Mouse (Mus musculus) CH12.LX (cell line): ENCODE results near the gene Kdm6a. TPM values are rescaled to one million over a fixed set of nuclear protein-coding genes. Genes with fewer than 3 reads are reported as not detected.

Experiments used
- DNase-seq: peaks from one replicate; pipeline ENCODE4 v3.0.0-alpha.2; 2013; ENCODE audit errors: extremely low read depth
- H3K27ac ChIP-seq: 2 replicates; pipeline ENCODE4 v1.5.1; 2012; ENCODE audit warnings: low read depth, mild to moderate bottlenecking, control low read depth, moderate library complexity; ENCODE audit not compliant: insufficient read depth
- H3K27me3 ChIP-seq: replicated peaks from 2 replicates; pipeline ENCODE3; 2012; ENCODE audit warnings: inconsistent platforms
- H3K36me3 ChIP-seq, 2 experiments: replicated peaks in 1 of 2; 2 replicates each; pipeline versions ENCODE3 to v1.6.1; 2012; ENCODE audit warnings: inconsistent platforms in 1 of 2, low read length in 1 of 2, mild to moderate bottlenecking in 1 of 2, mixed read lengths in 1 of 2, moderate library complexity in 1 of 2; ENCODE audit not compliant: control insufficient read depth in 1 of 2, insufficient read depth in 1 of 2
- H3K4me1 ChIP-seq, 2 experiments: 2 replicates each; pipeline ENCODE4 v1.6.1; 2012; ENCODE audit warnings: inconsistent platforms in 1 of 2, moderate library complexity in 1 of 2; ENCODE audit not compliant: insufficient read depth in 2 of 2, control insufficient read depth in 1 of 2
- H3K4me2 ChIP-seq: 2 replicates; pipeline ENCODE4 v1.6.1; 2012; ENCODE audit warnings: low read depth, mild to moderate bottlenecking, control low read depth; ENCODE audit not compliant: poor library complexity, insufficient read depth, severe bottlenecking
- H3K4me3 ChIP-seq, 3 experiments: fragments of 150-350 bp in 1 of 3; sonication (generic) in 1 of 3; replicated peaks in 1 of 3; 2 replicates each; pipeline versions ENCODE3 to v1.5.1; 2011 to 2012; ENCODE audit warnings: low read depth in 2 of 3, low read length in 2 of 3, mild to moderate bottlenecking in 2 of 3, moderate library complexity in 2 of 3, control low read depth in 1 of 3, improper control_type of control experiment in 1 of 3, inconsistent platforms in 1 of 3, mixed read lengths in 1 of 3; ENCODE audit not compliant: poor library complexity in 1 of 3
- H3K79me2 ChIP-seq: replicated peaks from 2 replicates; pipeline ENCODE4 v1.6.1; 2012; ENCODE audit warnings: mild to moderate bottlenecking, moderate library complexity; ENCODE audit not compliant: control insufficient read depth, poor library complexity, insufficient read depth, severe bottlenecking; ENCODE audit errors: extremely low read depth
- H3K9ac ChIP-seq: 2 replicates; pipeline ENCODE4 v1.6.1; 2012; ENCODE audit warnings: low read depth, mild to moderate bottlenecking, control low read depth, moderate library complexity; ENCODE audit not compliant: insufficient read depth
- H3K9me3 ChIP-seq: replicated peaks from 2 replicates; pipeline ENCODE3; 2012; ENCODE audit warnings: low read length, inconsistent platforms, mixed read lengths
- CHD2 ChIP-seq: IDR thresholded peaks from 2 replicates; pipeline ENCODE4 v1.6.1; 2011; ENCODE audit warnings: low read length, improper control_type of control experiment
- CTCF ChIP-seq, 2 experiments: IDR thresholded peaks in 1 of 2; conservative IDR thresholded peaks in 1 of 2; 2 replicates each; pipeline ENCODE4 v1.5.1; 2011 to 2012; ENCODE audit warnings: low read depth in 2 of 2, low read length in 2 of 2, improper control_type of control experiment in 1 of 2, inconsistent platforms in 1 of 2, mild to moderate bottlenecking in 1 of 2, moderate library complexity in 1 of 2
- ETS1 ChIP-seq: conservative IDR thresholded peaks from 2 replicates; pipeline ENCODE4 v1.6.1; 2012; ENCODE audit warnings: low read depth, mild to moderate bottlenecking, inconsistent platforms, low read length, improper control_type of control experiment, moderate library complexity
- GABPA ChIP-seq: IDR thresholded peaks from 2 replicates; pipeline ENCODE4 v1.6.1; 2012; ENCODE audit warnings: low read depth, low read length, improper control_type of control experiment, inconsistent platforms; ENCODE audit not compliant: insufficient replicate concordance
- JUN ChIP-seq: IDR thresholded peaks from 2 replicates; pipeline ENCODE4 v1.6.1; 2011; ENCODE audit warnings: low read depth, mild to moderate bottlenecking, low read length, improper control_type of control experiment, moderate library complexity; ENCODE audit not compliant: insufficient read depth
- KAT2A ChIP-seq: IDR thresholded peaks from 2 replicates; pipeline ENCODE4 v1.6.1; 2012; ENCODE audit warnings: low read length, improper control_type of control experiment, inconsistent platforms; ENCODE audit not compliant: insufficient replicate concordance
- MAZ ChIP-seq: IDR thresholded peaks from 2 replicates; pipeline ENCODE4 v1.6.1; 2012; ENCODE audit warnings: low read depth, mild to moderate bottlenecking, inconsistent platforms, low read length, improper control_type of control experiment, moderate library complexity
- MYC ChIP-seq: IDR thresholded peaks from 2 replicates; pipeline ENCODE4 v1.6.1; 2011; ENCODE audit warnings: low read depth, mild to moderate bottlenecking, improper control_type of control experiment, low read length
- POLR2AphosphoS2 ChIP-seq: IDR thresholded peaks from 2 replicates; pipeline ENCODE4 v1.6.1; 2011; ENCODE audit warnings: low read depth, low read length, improper control_type of control experiment
- RAD21 ChIP-seq: IDR thresholded peaks from 2 replicates; pipeline ENCODE4 v1.6.1; 2011; ENCODE audit warnings: low read depth, mild to moderate bottlenecking, low read length, improper control_type of control experiment, moderate library complexity
- TCF12 ChIP-seq: IDR thresholded peaks from 2 replicates; pipeline ENCODE4 v1.6.1; 2014; ENCODE audit warnings: low read depth, mild to moderate bottlenecking, inconsistent platforms, low read length, improper control_type of control experiment
- UBTF ChIP-seq: IDR thresholded peaks from 2 replicates; pipeline ENCODE4 v1.6.1; 2012; ENCODE audit warnings: low read depth, mild to moderate bottlenecking, inconsistent platforms, low read length, improper control_type of control experiment, moderate library complexity
- USF1 ChIP-seq: IDR thresholded peaks from 2 replicates; pipeline ENCODE4 v1.6.1; 2014; ENCODE audit warnings: low read depth, mild to moderate bottlenecking, inconsistent platforms, low read length, improper control_type of control experiment
- USF2 ChIP-seq: conservative IDR thresholded peaks from 2 replicates; pipeline ENCODE4 v1.6.1; 2011; ENCODE audit warnings: low read depth, low read length, improper control_type of control experiment
- ZC3H11A ChIP-seq: IDR thresholded peaks from 2 replicates; pipeline ENCODE4 v1.6.1; 2012; ENCODE audit warnings: low read depth, mild to moderate bottlenecking, inconsistent platforms, low read length, improper control_type of control experiment
- ZNF384 ChIP-seq: IDR thresholded peaks from 2 replicates; pipeline ENCODE4 v1.6.1; 2012; ENCODE audit warnings: low read depth, low read length, improper control_type of control experiment, inconsistent platforms
- dilution Hi-C: fragments of 300-500 bp; cut with MboI; formaldehyde crosslinking; loops from 2 replicates; pipeline ENCODE4 v1.14.3; 2020; ENCODE audit warnings: low sequenced_read_pairs; ENCODE audit not compliant: extremely low pct_unique_long_range_greater_than_20kb, extremely low pct_ligation_motif_present
- in situ Hi-C: fragments of 300-500 bp; cut with MboI; formaldehyde crosslinking; loops from 3 replicates; pipeline ENCODE4 v1.14.3; 2019; ENCODE audit warnings: low sequenced_read_pairs, low pct_ligation_motif_present, low pct_unique_long_range_greater_than_20kb, mixed read lengths
- polyA plus RNA-seq: library from polyadenylated mRNA; unstranded; fragments of >175 nt; gene quantifications from 2 replicates; pipeline ENCODE4 v1.2.1, GENCODE M21; 2012; ENCODE audit warnings: low read depth; ENCODE audit not compliant: insufficient read length
- total RNA-seq, 2 experiments: library from RNA; depleted of rRNA; stranded (reverse); fragments of 300-350 nt in 1 of 2; fragments of >200 nt in 1 of 2; gene quantifications; 2 replicates each; pipeline ENCODE4 v1.2.3; 2012 to 2014

Kdm6a gene
- total and polyA plus RNA-seq, 3 experiments = 17.6 to 24.5 (median 21.0) TPM

DNA sequence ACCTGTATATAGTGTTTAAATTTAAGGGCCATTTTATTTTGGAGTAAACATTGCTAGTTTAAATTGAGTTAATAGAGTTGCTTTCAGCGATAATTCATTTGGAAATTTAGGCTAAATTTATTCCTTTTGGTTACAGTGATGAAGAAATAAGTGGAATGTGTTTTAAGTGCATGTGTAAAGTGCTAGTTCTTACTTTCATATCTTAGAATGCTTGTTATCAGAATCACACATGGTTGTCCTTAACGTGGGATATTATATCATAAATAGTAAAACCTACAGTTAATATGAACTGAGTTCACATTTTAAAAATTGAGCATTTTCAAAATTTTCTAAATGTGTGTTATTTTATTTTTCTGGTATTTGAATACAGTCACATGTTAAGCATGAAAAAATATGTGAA lies 2.7 kb downstream of the Kdm6a start:
- DNase-seq = no peak
- Histone ChIP-seq H3K4me1 (no peaks in the 10 kb centered on the region), H3K4me3 (peak overlapping the region in 2 of 3 experiments; percentile 70 to 82), H3K27me3 (no peaks in the 10 kb centered on the region), H3K9ac (no peak overlapping the region), H3K79me2 (peaks cover 32% of the 10 kb centered on the region), H3K9me3 (no peaks in the 10 kb centered on the region), H3K4me2 (no peak overlapping the region), H3K27ac (no peak overlapping the region), H3K36me3 (no peaks in the 10 kb centered on the region)
- dilution Hi-C loops = no loop called here
- TF ChIP-seq RAD21 (no peak), GABPA (no peak), UBTF (no peak), KAT2A (no peak), TCF12 (no peak), ETS1 (no peak), ZC3H11A (no peak), MAZ (no peak), ZNF384 (no peak), POLR2AphosphoS2 (no peak), CHD2 (no peak), USF2 (no peak), MYC (no peak)
- in situ Hi-C loops = no loop called here

GRCm38 (mm10) chrX:18166961-18167360 lies 4.6 kb downstream of the Kdm6a start:
- DNase-seq = no peak
- H3K36me3 ChIP-seq = no peaks in the 10 kb centered on the region
- no peak for TF ChIP-seq JUN
- TF ChIP-seq, all 38 proteins: peak for 0
- dilution Hi-C loops (no loop called here), in situ Hi-C loops (no loop called here)
- no peaks in the 10 kb centered on the region for H3K9me3 ChIP-seq
- H3K4me2 ChIP-seq = no peak overlapping the region
- peaks cover 34% of the 10 kb centered on the region for H3K79me2 ChIP-seq
- H3K4me1 ChIP-seq = no peaks in the 10 kb centered on the region
- H3K27me3 ChIP-seq = no peaks in the 10 kb centered on the region
- H3K9ac ChIP-seq = no peak overlapping the region
- H3K27ac ChIP-seq = no peak overlapping the region
- no peak overlapping the region for H3K4me3 ChIP-seq

GRCm38 (mm10) chrX:18168940-18169339 lies 6.6 kb downstream of the Kdm6a start:
- Histone ChIP-seq H3K27me3 (no peaks in the 10 kb centered on the region), H3K79me2 (peaks cover 27% of the 10 kb centered on the region), H3K27ac (no peak overlapping the region), H3K4me3 (no peak overlapping the region), H3K36me3 (no peaks in the 10 kb centered on the region), H3K9ac (no peak overlapping the region), H3K4me1 (no peaks in the 10 kb centered on the region), H3K9me3 (no peaks in the 10 kb centered on the region), H3K4me2 (no peak overlapping the region)
- in situ Hi-C loops = no loop called here
- TF ChIP-seq RAD21 (peak; percentile 19), USF1 (no peak), CTCF (conservative IDR thresholded peaks at IDR 0.05 in 1 of 2, IDR thresholded peaks at IDR 0.05 in 1 of 2; ENCODE audit: low read depth in 2 of 2, low read length in 2 of 2) (0 out of 4 replicates have a peak, but pooled peaks of 1 of the 2 experiments have one; percentile 20)
- dilution Hi-C loops = no loop called here
- no peak for DNase-seq
